Mouse (Mus musculus): Measurements from ENCODE around the gene Gpr152. TPM values are rescaled to one million over a fixed set of nuclear protein-coding genes. Genes with fewer than 3 reads are reported as not detected.

The Gpr152 gene
- polyA plus RNA-seq, 1 experiment, result not detected

DNA sequence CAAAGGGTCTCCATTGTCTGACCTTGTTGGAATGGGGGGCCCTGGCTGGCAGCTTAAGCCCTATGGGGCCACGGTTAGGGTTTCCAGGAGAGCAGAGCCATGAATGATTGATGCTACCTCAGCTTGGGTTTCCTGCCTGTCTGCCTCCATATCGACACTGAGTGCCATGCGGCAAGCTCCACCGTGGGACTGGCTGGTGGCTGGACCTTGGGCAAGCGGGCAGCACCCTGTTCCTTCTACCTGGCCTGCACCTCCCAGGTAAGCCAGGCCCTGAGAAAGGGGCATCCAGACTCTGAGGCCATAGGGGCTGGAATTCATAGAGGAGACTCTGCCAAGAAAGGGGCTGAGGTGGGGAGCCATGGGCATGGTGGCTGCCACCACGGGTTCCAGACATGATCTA lies 560 bp downstream of the Gpr152 start:
- H3K79me3 ChIP-seq (ENCODE audit: low read depth), result no peaks in the 10 kb centered on the region
- H3ac ChIP-seq (ENCODE audit: control insufficient read depth, insufficient read length, low read depth), result no peak overlapping the region
- H3K4me3 ChIP-seq (ENCODE audit: insufficient read depth, poor library complexity, severe bottlenecking), result no peak overlapping the region
- no peaks in the 10 kb centered on the region for H3K27me3 ChIP-seq (ENCODE audit: control insufficient read depth, insufficient read depth, insufficient read length)
- TF ChIP-seq MYOG (IDR thresholded peaks at IDR 0.05; ENCODE audit: control insufficient read depth, extremely low read depth, insufficient read length), result no peak
- H3K36me3 ChIP-seq (ENCODE audit: control insufficient read depth, insufficient read depth), result no peaks in the 10 kb centered on the region
- no peaks in the 10 kb centered on the region for H3K79me2 ChIP-seq (ENCODE audit: control insufficient read depth, insufficient read depth)

DNA sequence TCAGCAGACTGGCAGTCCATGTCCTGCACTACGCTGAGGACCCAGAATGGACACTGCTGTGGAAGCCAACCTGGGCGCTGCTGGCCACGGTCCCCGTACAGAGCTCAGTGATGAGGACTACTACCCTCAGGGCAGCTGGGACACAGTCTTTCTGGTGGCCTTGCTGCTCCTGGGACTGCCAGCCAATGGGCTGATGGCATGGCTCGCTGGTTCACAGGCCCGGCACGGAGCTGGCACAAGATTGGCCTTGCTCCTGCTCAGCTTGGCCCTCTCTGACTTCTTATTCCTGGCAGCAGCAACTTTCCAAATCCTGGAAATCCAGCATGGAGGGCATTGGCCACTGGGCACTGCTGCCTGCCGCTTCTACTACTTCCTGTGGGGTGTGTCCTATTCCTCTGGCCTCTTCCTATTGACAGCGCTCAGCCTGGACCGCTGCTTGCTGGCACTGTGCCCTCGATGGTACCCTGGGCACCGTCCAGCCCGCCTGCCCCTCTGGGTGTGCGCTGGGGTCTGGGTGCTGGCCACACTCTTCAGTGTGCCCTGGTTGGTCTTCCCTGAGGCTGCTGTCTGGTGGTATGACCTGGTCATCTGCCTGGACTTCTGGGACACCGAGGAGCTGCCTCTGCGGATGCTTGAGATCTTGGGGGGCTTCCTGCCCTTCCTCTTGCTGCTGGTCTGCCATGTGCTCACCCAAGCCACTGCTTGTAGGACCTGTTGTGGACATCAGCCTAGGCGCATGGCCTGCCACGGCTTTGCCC lies 3.0 kb downstream of the Gpr152 start:
- TF ChIP-seq MYOG (IDR thresholded peaks at IDR 0.05; ENCODE audit: control insufficient read depth, extremely low read depth, insufficient read length), result no peak
- no peak for TF ChIP-seq CTCF (IDR thresholded peaks at IDR 0.05; ENCODE audit: control insufficient read depth, insufficient read depth, insufficient read length)
- TF ChIP-seq CEBPB (IDR thresholded peaks at IDR 0.05; ENCODE audit: low read depth), result no peak
- TF ChIP-seq FOSL1 (IDR thresholded peaks at IDR 0.05; ENCODE audit: insufficient read depth, low read length, poor library complexity, severe bottlenecking), result no peak
- TF ChIP-seq MYOD1 (IDR thresholded peaks at IDR 0.05; ENCODE audit: control insufficient read depth, insufficient read length, low read depth), result no peak
- no peak for TF ChIP-seq USF1 (IDR thresholded peaks at IDR 0.05; ENCODE audit: low read depth)
- no peak for TF ChIP-seq MAX (IDR thresholded peaks at IDR 0.05)
- no peaks in the 10 kb centered on the region for H3K79me3 ChIP-seq (ENCODE audit: low read depth)
- H3ac ChIP-seq (ENCODE audit: control insufficient read depth, insufficient read length, low read depth), result no peak overlapping the region
- H3K4me3 ChIP-seq (ENCODE audit: insufficient read depth, poor library complexity, severe bottlenecking), result no peak overlapping the region
- no peaks in the 10 kb centered on the region for H3K27me3 ChIP-seq (ENCODE audit: control insufficient read depth, insufficient read depth, insufficient read length)
- no peaks in the 10 kb centered on the region for H3K36me3 ChIP-seq (ENCODE audit: control insufficient read depth, insufficient read depth)
- no peaks in the 10 kb centered on the region for H3K79me2 ChIP-seq (ENCODE audit: control insufficient read depth, insufficient read depth)

DNA sequence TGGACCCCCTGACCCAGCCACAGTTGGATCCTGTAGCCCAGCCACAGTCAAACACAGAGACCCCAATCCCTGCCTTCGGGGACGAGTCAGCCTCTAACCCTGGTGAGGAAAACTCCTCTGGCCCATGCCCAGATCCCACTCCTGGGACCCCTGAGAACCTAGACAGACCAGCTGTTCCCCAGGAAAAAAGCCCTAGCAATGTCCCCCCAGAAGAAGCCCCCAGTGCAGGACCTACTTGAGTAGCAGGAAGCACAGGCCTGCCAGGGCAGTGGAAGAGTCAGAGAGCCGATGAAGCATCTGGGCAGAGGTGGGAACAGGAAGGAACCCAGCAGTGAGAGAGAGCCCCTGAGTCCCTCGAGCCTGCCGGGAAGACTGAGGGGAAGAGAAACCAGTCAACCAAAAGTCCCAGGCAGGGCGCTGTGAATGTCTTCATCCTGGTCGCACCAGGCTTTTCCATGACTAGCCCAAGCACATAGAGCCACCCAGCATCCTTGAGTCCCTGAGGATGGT lies 4.2 kb downstream of the Gpr152 start, which contains the start of gene Cabp4:
Gene Cabp4 (minus strand): TSS at position 275 of the 510 bp plus-strand sequence.
- Histone ChIP-seq H3ac (ENCODE audit: control insufficient read depth, insufficient read length, low read depth) (no peak within 1 kb of the TSS), H3K36me3 (ENCODE audit: control insufficient read depth, insufficient read depth) (no peaks in the 10 kb centered on the region), H3K27me3 (ENCODE audit: control insufficient read depth, insufficient read depth, insufficient read length) (no peaks in the 10 kb centered on the region), H3K79me3 (ENCODE audit: low read depth) (peaks cover 2% of the 10 kb centered on the region), H3K79me2 (ENCODE audit: control insufficient read depth, insufficient read depth) (peaks cover 3% of the 10 kb centered on the region), H3K4me3 (ENCODE audit: insufficient read depth, poor library complexity, severe bottlenecking) (no peak within 1 kb of the TSS)
- no peak for TF ChIP-seq MAX (IDR thresholded peaks at IDR 0.05)
- no peak for TF ChIP-seq MYOG (IDR thresholded peaks at IDR 0.05; ENCODE audit: control insufficient read depth, extremely low read depth, insufficient read length)
- no peak for TF ChIP-seq USF1 (IDR thresholded peaks at IDR 0.05; ENCODE audit: low read depth)
- TF ChIP-seq MYOD1 (IDR thresholded peaks at IDR 0.05; ENCODE audit: control insufficient read depth, insufficient read length, low read depth), result no peak
- TF ChIP-seq CEBPB (IDR thresholded peaks at IDR 0.05; ENCODE audit: low read depth), result no peak
- no peak for TF ChIP-seq FOSL1 (IDR thresholded peaks at IDR 0.05; ENCODE audit: insufficient read depth, low read length, poor library complexity, severe bottlenecking)
- TF ChIP-seq CTCF (IDR thresholded peaks at IDR 0.05; ENCODE audit: control insufficient read depth, insufficient read depth, insufficient read length), result no peak

- TF ChIP-seq MAX (IDR thresholded peaks at IDR 0.05) (no peak), CTCF (IDR thresholded peaks at IDR 0.05; ENCODE audit: control insufficient read depth, insufficient read depth, insufficient read length) (no peak), MYOD1 (IDR thresholded peaks at IDR 0.05; ENCODE audit: control insufficient read depth, insufficient read length, low read depth) (no peak), FOSL1 (IDR thresholded peaks at IDR 0.05; ENCODE audit: insufficient read depth, low read length, poor library complexity, severe bottlenecking) (no peak), USF1 (IDR thresholded peaks at IDR 0.05; ENCODE audit: low read depth) (no peak), MYOG (IDR thresholded peaks at IDR 0.05; ENCODE audit: control insufficient read depth, extremely low read depth, insufficient read length) (no peak), CEBPB (IDR thresholded peaks at IDR 0.05; ENCODE audit: low read depth) (no peak)
Measured at GRCm38 (mm10) chr19:4144550-4145498, 5.2 kb downstream of the Gpr152 start.

GRCm38 (mm10) chr19:4145936-4146335 lies 6.3 kb downstream of the Gpr152 start:
- H3K4me3 ChIP-seq (ENCODE audit: insufficient read depth, poor library complexity, severe bottlenecking), result no peak overlapping the region
- peaks cover 10% of the 10 kb centered on the region for H3K36me3 ChIP-seq (ENCODE audit: control insufficient read depth, insufficient read depth)
- H3ac ChIP-seq (ENCODE audit: control insufficient read depth, insufficient read length, low read depth), result no peak overlapping the region
- H3K79me3 ChIP-seq (ENCODE audit: low read depth), result peaks cover 15% of the 10 kb centered on the region
- H3K27me3 ChIP-seq (ENCODE audit: control insufficient read depth, insufficient read depth, insufficient read length), result no peaks in the 10 kb centered on the region
- H3K79me2 ChIP-seq (ENCODE audit: control insufficient read depth, insufficient read depth), result peaks cover 24% of the 10 kb centered on the region
- no peak for TF ChIP-seq FOSL1 (IDR thresholded peaks at IDR 0.05; ENCODE audit: insufficient read depth, low read length, poor library complexity, severe bottlenecking)
- TF ChIP-seq MYOD1 (IDR thresholded peaks at IDR 0.05; ENCODE audit: control insufficient read depth, insufficient read length, low read depth), result no peak
- TF ChIP-seq USF1 (IDR thresholded peaks at IDR 0.05; ENCODE audit: low read depth), result no peak
- TF ChIP-seq CEBPB (IDR thresholded peaks at IDR 0.05; ENCODE audit: low read depth), result no peak
- no peak for TF ChIP-seq MYOG (IDR thresholded peaks at IDR 0.05; ENCODE audit: control insufficient read depth, extremely low read depth, insufficient read length)
- TF ChIP-seq CTCF (IDR thresholded peaks at IDR 0.05; ENCODE audit: control insufficient read depth, insufficient read depth, insufficient read length), result no peak
- TF ChIP-seq MAX (IDR thresholded peaks at IDR 0.05), result no peak

More at GRCm38 (mm10) chr19:4144550-4145498, 5.2 kb downstream of the Gpr152 start:
- Histone ChIP-seq H3K79me2 (ENCODE audit: control insufficient read depth, insufficient read depth) (peaks cover 13% of the 10 kb centered on the region), H3K79me3 (ENCODE audit: low read depth) (peaks cover 12% of the 10 kb centered on the region), H3K4me3 (ENCODE audit: insufficient read depth, poor library complexity, severe bottlenecking) (no peak overlapping the region), H3ac (ENCODE audit: control insufficient read depth, insufficient read length, low read depth) (no peak overlapping the region), H3K36me3 (ENCODE audit: control insufficient read depth, insufficient read depth) (no peaks in the 10 kb centered on the region), H3K27me3 (ENCODE audit: control insufficient read depth, insufficient read depth, insufficient read length) (no peaks in the 10 kb centered on the region)

Measured in C2C12 (cell line).